Mouse (Mus musculus) myocyte (in vitro differentiated cells): ENCODE results near the gene Smim7.

Experiments
- CEBPB ChIP-seq: IDR thresholded peaks from 2 replicates; pipeline ENCODE4 v1.6.1; 2011; ENCODE audit warnings: mild to moderate bottlenecking, moderate library complexity; ENCODE audit not compliant: poor library complexity, insufficient read depth, severe bottlenecking
- E2F4 ChIP-seq: IDR thresholded peaks from one replicate; pipeline ENCODE4 v1.6.1; 2011; ENCODE audit warnings: mild to moderate bottlenecking, control low read depth, moderate library complexity; ENCODE audit not compliant: insufficient read depth
- MAX ChIP-seq: IDR thresholded peaks from one replicate; pipeline ENCODE4 v1.6.1; 2011; ENCODE audit warnings: low read depth, mild to moderate bottlenecking, control low read depth
- MYOD1 ChIP-seq, 3 experiments: IDR thresholded peaks; one replicate each; pipeline ENCODE4 v1.6.1; 2011; ENCODE audit warnings: control low read depth in 2 of 3, low read depth in 2 of 3, mild to moderate bottlenecking in 2 of 3, moderate library complexity in 1 of 3; ENCODE audit not compliant: insufficient read length in 2 of 3, control insufficient read depth in 1 of 3
- MYOG ChIP-seq, 3 experiments: IDR thresholded peaks; one replicate each; pipeline ENCODE4 v1.6.1; 2011; ENCODE audit warnings: control low read depth in 2 of 3, low read depth in 2 of 3, mild to moderate bottlenecking in 2 of 3; ENCODE audit not compliant: insufficient read length in 2 of 3, control insufficient read depth in 1 of 3, insufficient read depth in 1 of 3
- POLR2A ChIP-seq: IDR thresholded peaks from one replicate; pipeline ENCODE4 v1.6.1; 2011; ENCODE audit warnings: low read depth, mild to moderate bottlenecking, control low read depth, moderate library complexity; ENCODE audit not compliant: insufficient read length
- POLR2AphosphoS2 ChIP-seq: IDR thresholded peaks from one replicate; pipeline ENCODE4 v1.6.1; 2011; ENCODE audit warnings: low read depth, control low read depth; ENCODE audit not compliant: insufficient read length
- REST ChIP-seq: IDR thresholded peaks from one replicate; pipeline ENCODE4 v1.6.1; 2011; ENCODE audit warnings: mild to moderate bottlenecking, control low read depth, moderate library complexity; ENCODE audit not compliant: insufficient read depth, insufficient read length
- TCF12 ChIP-seq: IDR thresholded peaks from one replicate; pipeline ENCODE4 v1.6.1; 2011; ENCODE audit warnings: mild to moderate bottlenecking, control low read depth; ENCODE audit not compliant: poor library complexity, insufficient read depth, severe bottlenecking
- TCF3 ChIP-seq: IDR thresholded peaks from one replicate; pipeline ENCODE4 v1.6.1; 2011; ENCODE audit warnings: low read depth, control low read depth; ENCODE audit not compliant: insufficient read length
- USF1 ChIP-seq: IDR thresholded peaks from one replicate; pipeline ENCODE4 v1.6.1; 2011; ENCODE audit warnings: low read depth, mild to moderate bottlenecking, control low read depth, moderate library complexity

GRCm38 (mm10) chr8:72517421-72517988 lies 53.4 kb downstream of the Smim7 start:
- no peak for TF ChIP-seq USF1
- no peak for TF ChIP-seq POLR2A
- no peak for TF ChIP-seq MYOD1 (IDR thresholded peaks at IDR 0.05; ENCODE audit: control insufficient read depth in 1 of 3, insufficient read length in 2 of 3, low read depth in 2 of 3)
- no peak for TF ChIP-seq TCF3
- TF ChIP-seq MAX, result no peak
- TF ChIP-seq REST, result no peak
- no peak for TF ChIP-seq E2F4
- TF ChIP-seq MYOG (IDR thresholded peaks at IDR 0.05; ENCODE audit: control insufficient read depth in 1 of 3, insufficient read depth in 1 of 3, insufficient read length in 2 of 3, low read depth in 2 of 3), result no peak
- no peak for TF ChIP-seq POLR2AphosphoS2
- TF ChIP-seq TCF12, result no peak
- no peak for TF ChIP-seq CEBPB
